Mouse (Mus musculus) C2C12 (cell line): Measurements from ENCODE around the gene Ripply1. TPM values are rescaled to one million over a fixed set of nuclear protein-coding genes. Genes with fewer than 3 reads are reported as not detected.

Source experiments
- H3K27me3 ChIP-seq: one replicate; pipeline ENCODE4 v1.6.1; 2011; ENCODE audit not compliant: control insufficient read depth, insufficient read depth, insufficient read length
- H3K36me3 ChIP-seq: one replicate; pipeline ENCODE4 v1.6.1; 2011; ENCODE audit not compliant: control insufficient read depth, insufficient read depth
- H3K4me3 ChIP-seq: one replicate; pipeline ENCODE4 v1.5.1; 2011; ENCODE audit warnings: mild to moderate bottlenecking, control low read depth; ENCODE audit not compliant: poor library complexity, insufficient read depth, severe bottlenecking
- H3K79me2 ChIP-seq: one replicate; pipeline ENCODE4 v1.6.1; 2011; ENCODE audit not compliant: control insufficient read depth, insufficient read depth
- H3K79me3 ChIP-seq: one replicate; pipeline ENCODE4 v1.6.1; 2011; ENCODE audit warnings: low read depth, control low read depth
- H3ac ChIP-seq: one replicate; pipeline ENCODE3; 2011; ENCODE audit warnings: low read depth; ENCODE audit not compliant: control insufficient read depth, insufficient read length
- CEBPB ChIP-seq: IDR thresholded peaks from one replicate; pipeline ENCODE4 v1.6.1; 2011; ENCODE audit warnings: low read depth, mild to moderate bottlenecking, control low read depth, moderate library complexity
- CTCF ChIP-seq: IDR thresholded peaks from one replicate; pipeline ENCODE4 v1.5.1; 2011; ENCODE audit not compliant: control insufficient read depth, insufficient read depth, insufficient read length
- FOSL1 ChIP-seq: IDR thresholded peaks from one replicate; pipeline ENCODE4 v1.8.0; 2011; ENCODE audit warnings: mild to moderate bottlenecking, low read length; ENCODE audit not compliant: poor library complexity, insufficient read depth, severe bottlenecking
- MAX ChIP-seq: IDR thresholded peaks from one replicate; pipeline ENCODE4 v1.6.1; 2011; ENCODE audit warnings: mild to moderate bottlenecking, control low read depth
- MYOD1 ChIP-seq: IDR thresholded peaks from one replicate; pipeline ENCODE4 v1.6.1; 2011; ENCODE audit warnings: low read depth; ENCODE audit not compliant: control insufficient read depth, insufficient read length
- MYOG ChIP-seq: IDR thresholded peaks from one replicate; pipeline ENCODE4 v1.6.1; 2011; ENCODE audit not compliant: control insufficient read depth, insufficient read length; ENCODE audit errors: extremely low read depth
- USF1 ChIP-seq: IDR thresholded peaks from one replicate; pipeline ENCODE4 v1.6.1; 2011; ENCODE audit warnings: low read depth, mild to moderate bottlenecking, control low read depth, moderate library complexity
- polyA plus RNA-seq: library from polyadenylated mRNA; unstranded; fragments of >200 nt; fragmentation: generic; extraction: Trizol; gene quantifications from one replicate; pipeline ENCODE4 v1.2.1, GENCODE M21; 2012; ENCODE audit warnings: missing spikeins

Gene Ripply1
- polyA plus RNA-seq, 1 experiment: not detected

- Histone ChIP-seq H3K79me3 (no peaks in the 10 kb centered on the region), H3K4me3 (no peak overlapping the region), H3ac (no peak overlapping the region), H3K27me3 (no peaks in the 10 kb centered on the region), H3K36me3 (no peaks in the 10 kb centered on the region), H3K79me2 (no peaks in the 10 kb centered on the region)
- TF ChIP-seq MYOD1: no peak
- TF ChIP-seq CTCF: no peak
- TF ChIP-seq USF1: no peak
- no peak for TF ChIP-seq MYOG
- no peak for TF ChIP-seq MAX
- no peak for TF ChIP-seq FOSL1
- no peak for TF ChIP-seq CEBPB
These were observed 2.8 kb downstream of the Ripply1 start for GRCm38 (mm10) chrX:139779401-139779800.

- H3K79me3 ChIP-seq: no peaks in the 10 kb centered on the region
- H3K4me3 ChIP-seq: no peak overlapping the region
- H3K36me3 ChIP-seq: no peaks in the 10 kb centered on the region
- H3K79me2 ChIP-seq: no peaks in the 10 kb centered on the region
- no peak overlapping the region for H3ac ChIP-seq
- TF ChIP-seq FOSL1: no peak
- H3K27me3 ChIP-seq: no peaks in the 10 kb centered on the region
These were observed 3.3 kb downstream of the Ripply1 start for GRCm38 (mm10) chrX:139778886-139779285.

GRCm38 (mm10) chrX:139777357-139777756 lies 4.8 kb downstream of the Ripply1 start:
- Histone ChIP-seq H3K27me3 (no peaks in the 10 kb centered on the region), H3K79me2 (no peaks in the 10 kb centered on the region), H3K4me3 (no peak overlapping the region), H3ac (no peak overlapping the region), H3K36me3 (no peaks in the 10 kb centered on the region), H3K79me3 (no peaks in the 10 kb centered on the region)
- TF ChIP-seq MAX (no peak), USF1 (no peak), CTCF (no peak), MYOG (no peak), CEBPB (no peak), FOSL1 (no peak), MYOD1 (no peak)

GRCm38 (mm10) chrX:139775084-139775612 lies 7.0 kb downstream of the Ripply1 start:
- no peaks in the 10 kb centered on the region for H3K36me3 ChIP-seq
- H3K27me3 ChIP-seq: no peaks in the 10 kb centered on the region
- no peak overlapping the region for H3K4me3 ChIP-seq
- no peaks in the 10 kb centered on the region for H3K79me3 ChIP-seq
- no peaks in the 10 kb centered on the region for H3K79me2 ChIP-seq
- TF ChIP-seq FOSL1: no peak
- peak overlapping the region; percentile 69 for H3ac ChIP-seq

- no peaks in the 10 kb centered on the region for H3K36me3 ChIP-seq
- TF ChIP-seq MYOD1 (no peak), FOSL1 (no peak), CTCF (peak; percentile 30)
- no peak overlapping the region for H3K4me3 ChIP-seq
These were observed 7.7 kb downstream of the Ripply1 start for GRCm38 (mm10) chrX:139774309-139775083.

GRCm38 (mm10) chrX:139769975-139770637 lies 12.0 kb downstream of the Ripply1 start:
- Histone ChIP-seq H3K79me3 (no peaks in the 10 kb centered on the region), H3ac (no peak overlapping the region), H3K27me3 (no peaks in the 10 kb centered on the region), H3K79me2 (no peaks in the 10 kb centered on the region), H3K36me3 (no peaks in the 10 kb centered on the region), H3K4me3 (no peak overlapping the region)
- TF ChIP-seq FOSL1 (no peak), MYOG (no peak), USF1 (no peak), CEBPB (no peak), MYOD1 (no peak), MAX (no peak), CTCF (no peak)

More at GRCm38 (mm10) chrX:139774309-139775083, 7.7 kb downstream of the Ripply1 start:
- H3ac ChIP-seq: peak overlapping the region; percentile 69
- H3K27me3 ChIP-seq: no peaks in the 10 kb centered on the region
- H3K79me2 ChIP-seq: no peaks in the 10 kb centered on the region
- no peaks in the 10 kb centered on the region for H3K79me3 ChIP-seq
